Mouse (Mus musculus) spleen, postnatal 10 days (tissue): ENCODE data around the gene Wnt9b.

ENCODE experiments used
- DNase-seq, 2 experiments: peaks; one replicate each; pipeline ENCODE4 v3.0.0; 2021 to 2022; ENCODE audit warnings: low spot score in 2 of 2

Wnt9b gene

GRCm38 (mm10) chr11:103732306-103732705 lies 17.3 kb downstream of the Wnt9b start:
- DNase-seq = no peak

- DNase-seq = no peak
These were observed 18.0 kb downstream of the Wnt9b start for GRCm38 (mm10) chr11:103731594-103731993.

GRCm38 (mm10) chr11:103729282-103729985 lies 20.2 kb downstream of the Wnt9b start:
- no peak for DNase-seq

GRCm38 (mm10) chr11:103724331-103724771 lies 25.3 kb downstream of the Wnt9b start:
- no peak for DNase-seq

- DNase-seq = no peak
These were observed 27.6 kb downstream of the Wnt9b start for GRCm38 (mm10) chr11:103722040-103722481.

- peak in 1 of 2 experiments; percentile 52 for DNase-seq
These were observed 28.1 kb downstream of the Wnt9b start for GRCm38 (mm10) chr11:103721468-103722039.

- DNase-seq = no peak
These were observed 30.2 kb downstream of the Wnt9b start for GRCm38 (mm10) chr11:103719436-103719835.

- DNase-seq = no peak
These were observed 32.6 kb downstream of the Wnt9b start for GRCm38 (mm10) chr11:103716971-103717370.

GRCm38 (mm10) chr11:103714074-103714473 lies 35.5 kb downstream of the Wnt9b start:
- DNase-seq = no peak

- DNase-seq = no peak
These were observed 37.6 kb downstream of the Wnt9b start for GRCm38 (mm10) chr11:103711851-103712587.

GRCm38 (mm10) chr11:103709982-103710381 lies 39.6 kb downstream of the Wnt9b start:
- DNase-seq = no peak

- DNase-seq = no peak
These were observed 42.6 kb downstream of the Wnt9b start for GRCm38 (mm10) chr11:103707005-103707404.

- no peak for DNase-seq
These were observed 51.4 kb downstream of the Wnt9b start for GRCm38 (mm10) chr11:103698226-103698625.

- peak; percentile 91 to 92 for DNase-seq
These were observed 52.0 kb downstream of the Wnt9b start, which contains the start of gene Gosr2 for GRCm38 (mm10) chr11:103697565-103698176. TSS of gene Gosr2 (minus strand) at chr11:103697898.

- no peak for DNase-seq
These were observed 52.6 kb downstream of the Wnt9b start for GRCm38 (mm10) chr11:103696851-103697564.

GRCm38 (mm10) chr11:103693241-103693640 lies 56.4 kb downstream of the Wnt9b start:
- no peak for DNase-seq

GRCm38 (mm10) chr11:103691036-103691435 lies 58.6 kb downstream of the Wnt9b start:
- DNase-seq = no peak

GRCm38 (mm10) chr11:103688980-103689378 lies 60.6 kb downstream of the Wnt9b start:
- DNase-seq = no peak

GRCm38 (mm10) chr11:103688271-103688979 lies 61.2 kb downstream of the Wnt9b start:
- DNase-seq = no peak

GRCm38 (mm10) chr11:103686706-103687105 lies 62.9 kb downstream of the Wnt9b start:
- no peak for DNase-seq

- no peak for DNase-seq
These were observed 64.3 kb downstream of the Wnt9b start for GRCm38 (mm10) chr11:103685261-103685736.
